Mouse (Mus musculus) bone marrow macrophage, adult 2 months (primary cell): ENCODE measurements around the gene Ctsd.

ENCODE experiments used
- CTCF ChIP-seq: IDR thresholded peaks from 2 replicates; pipeline ENCODE4 v1.5.1; 2012; ENCODE audit warnings: low read depth, mild to moderate bottlenecking, low read length, moderate library complexity
- POLR2A ChIP-seq: IDR thresholded peaks from 2 replicates; pipeline ENCODE4 v1.6.1; 2012; ENCODE audit warnings: mild to moderate bottlenecking, low read depth, low read length, borderline replicate concordance

DNA sequence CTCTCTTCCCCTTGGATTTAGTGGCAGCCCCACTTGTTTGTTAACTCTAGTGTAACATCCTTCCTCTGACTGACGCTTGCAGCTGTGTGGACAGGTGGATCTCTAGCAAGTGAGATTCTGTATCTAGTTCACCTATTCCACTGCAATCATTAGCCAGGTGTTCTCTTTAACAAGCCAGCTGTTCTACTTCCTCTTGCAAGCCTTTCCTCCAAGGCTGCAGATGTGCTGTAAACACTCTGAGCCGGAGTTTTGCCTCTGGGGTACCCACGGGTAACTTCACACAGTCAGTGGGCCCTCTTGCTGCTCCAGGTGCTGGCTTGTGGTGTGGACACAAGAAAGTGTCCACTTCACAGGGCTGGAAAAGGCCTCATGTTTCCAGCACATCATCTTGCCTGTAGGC is 30.3 kb downstream of the Ctsd start:
- TF ChIP-seq CTCF: no peak
- no peak for TF ChIP-seq POLR2A
